Mouse (Mus musculus) neural tube, embryonic 12.5 days (tissue): Measurements from ENCODE around the gene Tra2b. TPM values are rescaled to one million over a fixed set of nuclear protein-coding genes. Genes with fewer than 3 reads are reported as not detected.
"Not testable (repeated sequence)": the region's sequence is repeated elsewhere in the genome, so short reads cannot be mapped to it uniquely, and the experiment has no call there.

Experiments used
- ATAC-seq: fragments of 200-750 bp; cut with Nextera tagmentation; 2 replicates; pipeline ENCODE4 v1.8.0; 2017; ENCODE audit warnings: low read depth, mild to moderate bottlenecking, moderate TSS enrichment, moderate library complexity; ENCODE audit not compliant: low FRiP score
- H3K27ac ChIP-seq: fragments of 300-500 bp; sonication (generic); 2 replicates; pipeline ENCODE4 v1.5.1; 2016
- H3K27me3 ChIP-seq: fragments of 300-500 bp; sonication (generic); replicated peaks from 2 replicates; pipeline ENCODE4 v1.6.1; 2016; ENCODE audit warnings: mild to moderate bottlenecking
- H3K36me3 ChIP-seq: fragments of 300-500 bp; sonication (generic); 2 replicates; pipeline ENCODE4 v1.6.1; 2016; ENCODE audit warnings: mild to moderate bottlenecking
- H3K4me1 ChIP-seq: fragments of 300-500 bp; sonication (generic); 2 replicates; pipeline ENCODE4 v1.6.1; 2016
- H3K4me2 ChIP-seq: fragments of 300-500 bp; sonication (generic); replicated peaks from 2 replicates; pipeline ENCODE4 v1.6.1; 2016; ENCODE audit warnings: mild to moderate bottlenecking
- H3K4me3 ChIP-seq: fragments of 300-500 bp; sonication (generic); 2 replicates; pipeline ENCODE4 v1.5.1; 2016
- H3K9ac ChIP-seq: fragments of 300-500 bp; sonication (generic); 2 replicates; pipeline ENCODE4 v1.6.1; 2016; ENCODE audit warnings: mild to moderate bottlenecking
- H3K9me3 ChIP-seq: fragments of 300-500 bp; sonication (generic); 2 replicates; pipeline ENCODE4 v1.6.1; 2016; ENCODE audit warnings: mild to moderate bottlenecking
- WGBS: fragments of 180-500 bp; shearing (Covaris S2); methylation state at CpG from one replicate; pipeline ENCODE4 v1.1.7; 2016; 5-methylcytosine and 5-hydroxymethylcytosine counted together
- polyA plus RNA-seq: library from polyadenylated mRNA; unstranded; fragments of >200 nt; fragmentation: Nextera tagmentation; extraction: Ambion mirVana; gene quantifications from 2 replicates; pipeline ENCODE4 v1.2.1, GENCODE M21; 2016

Gene Tra2b
- polyA plus RNA-seq, 1 experiment from 2014 or later: 386 TPM

GRCm38 (mm10) chr16:22240856-22241255, 24.9 kb downstream of the Tra2b start:
- Histone ChIP-seq H3K4me3 (no peak overlapping the region), H3K9ac (no peak overlapping the region), H3K27me3 (no peaks in the 10 kb centered on the region), H3K9me3 (no peaks in the 10 kb centered on the region), H3K27ac (no peak overlapping the region), H3K4me2 (no peak overlapping the region), H3K4me1 (no peaks in the 10 kb centered on the region), H3K36me3 (peaks cover 60% of the 10 kb centered on the region)
- ATAC-seq: no peak
- WGBS: 94% methylated on average over 5 of the region's 5 CpGs

GRCm38 (mm10) chr16:22239978-22240377, 25.8 kb downstream of the Tra2b start:
- Histone ChIP-seq H3K4me1 (no peaks in the 10 kb centered on the region), H3K4me2 (no peak overlapping the region), H3K9me3 (no peaks in the 10 kb centered on the region), H3K27me3 (no peaks in the 10 kb centered on the region), H3K4me3 (no peak overlapping the region), H3K9ac (no peak overlapping the region), H3K36me3 (peaks cover 55% of the 10 kb centered on the region), H3K27ac (no peak overlapping the region)
- no peak for ATAC-seq
- 84% methylated on average over 2 of the region's 2 CpGs for WGBS

- ATAC-seq: no peak
- no peak overlapping the region for H3K4me2 ChIP-seq
- H3K4me1 ChIP-seq: no peaks in the 10 kb centered on the region
- peaks cover 45% of the 10 kb centered on the region for H3K36me3 ChIP-seq
- no peak overlapping the region for H3K4me3 ChIP-seq
- H3K9ac ChIP-seq: no peak overlapping the region
- H3K9me3 ChIP-seq: no peaks in the 10 kb centered on the region
- no peaks in the 10 kb centered on the region for H3K27me3 ChIP-seq
- H3K27ac ChIP-seq: no peak overlapping the region
- 80% methylated on average over 4 of the region's 4 CpGs for WGBS
These were observed 26.7 kb downstream of the Tra2b start for GRCm38 (mm10) chr16:22238928-22239620.

DNA sequence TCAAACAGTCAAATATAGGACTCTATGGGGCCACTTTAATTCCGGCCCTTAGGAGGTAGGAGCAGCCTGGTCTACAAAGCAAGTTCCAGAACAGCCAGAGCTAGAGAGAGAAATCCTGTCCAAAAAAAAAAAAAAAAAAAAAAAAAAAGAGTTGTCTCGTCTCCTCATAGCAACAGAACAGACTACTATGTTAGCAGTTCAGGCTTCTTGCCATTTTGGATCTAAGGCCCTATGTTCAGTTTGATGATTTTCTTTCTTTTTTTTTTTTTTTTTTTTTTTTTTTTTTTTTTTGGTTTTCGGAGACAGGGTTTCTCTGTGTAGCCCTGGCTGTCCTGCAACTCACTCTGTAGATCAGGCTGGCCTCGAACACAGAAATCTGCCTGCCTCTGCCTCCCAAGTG, 27.4 kb downstream of the Tra2b start:
- not testable (repeated sequence) for H3K9me3 ChIP-seq, H3K27me3 ChIP-seq, H3K4me1 ChIP-seq, H3K4me3 ChIP-seq, H3K4me2 ChIP-seq, ATAC-seq, H3K27ac ChIP-seq, H3K9ac ChIP-seq
- peaks cover 41% of the 10 kb centered on the region for H3K36me3 ChIP-seq
- WGBS: 93% methylated on average over 4 of the region's 4 CpGs

DNA sequence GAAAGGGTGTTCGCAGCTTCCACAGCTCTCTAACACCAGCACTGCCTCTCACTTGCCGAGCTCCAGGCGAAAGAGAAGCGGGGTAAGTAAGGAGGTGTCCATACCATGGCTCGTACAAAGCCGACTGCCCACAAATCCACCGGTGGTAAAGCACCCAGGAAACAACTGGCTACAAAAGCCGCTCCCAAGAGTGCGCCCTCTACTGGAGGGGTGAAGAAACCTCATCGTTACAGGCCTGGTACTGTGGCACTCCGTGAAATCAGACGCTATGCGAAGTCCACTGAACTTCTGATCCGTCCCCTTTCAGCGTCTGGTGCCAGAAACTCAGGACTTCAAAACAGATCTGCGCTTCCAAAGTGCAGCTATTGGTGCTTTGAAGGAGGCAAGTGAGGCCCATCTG, 29.0 kb downstream of the Tra2b start:
- no peaks in the 10 kb centered on the region for H3K4me1 ChIP-seq
- H3K36me3 ChIP-seq: peaks cover 25% of the 10 kb centered on the region
- no peak overlapping the region for H3K4me3 ChIP-seq
- no peak for ATAC-seq
- no peak overlapping the region for H3K4me2 ChIP-seq
- H3K27me3 ChIP-seq: no peaks in the 10 kb centered on the region
- H3K9ac ChIP-seq: no peak overlapping the region
- H3K9me3 ChIP-seq: no peaks in the 10 kb centered on the region
- no peak overlapping the region for H3K27ac ChIP-seq
- 94% methylated on average over 16 of the region's 16 CpGs for WGBS

DNA sequence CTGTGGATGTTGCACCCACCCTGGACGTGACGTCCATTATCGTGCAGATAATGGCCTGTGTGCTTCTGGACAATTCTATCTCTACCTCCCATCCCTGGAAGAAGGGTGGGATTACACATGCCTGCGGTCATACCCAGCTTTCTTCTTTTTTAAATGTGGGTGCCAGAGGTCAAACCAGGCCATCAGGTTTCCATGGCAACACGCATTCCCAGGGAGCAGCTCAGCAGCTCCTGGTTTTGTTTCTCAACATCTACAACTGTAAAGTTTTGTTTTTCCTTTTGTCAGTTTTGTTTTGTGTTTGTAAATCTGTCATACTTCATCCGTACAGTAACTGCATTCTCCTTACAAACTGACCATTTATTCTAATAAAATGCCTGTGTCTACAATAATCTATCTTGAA, 31.3 kb downstream of the Tra2b start:
- no peaks in the 10 kb centered on the region for H3K9me3 ChIP-seq
- no peak overlapping the region for H3K4me2 ChIP-seq
- peaks cover 4% of the 10 kb centered on the region for H3K36me3 ChIP-seq
- H3K4me1 ChIP-seq: no peaks in the 10 kb centered on the region
- H3K4me3 ChIP-seq: no peak overlapping the region
- 43% methylated on average over 6 of the region's 6 CpGs for WGBS
- no peak for ATAC-seq
- no peaks in the 10 kb centered on the region for H3K27me3 ChIP-seq
- H3K9ac ChIP-seq: no peak overlapping the region
- no peak overlapping the region for H3K27ac ChIP-seq

DNA sequence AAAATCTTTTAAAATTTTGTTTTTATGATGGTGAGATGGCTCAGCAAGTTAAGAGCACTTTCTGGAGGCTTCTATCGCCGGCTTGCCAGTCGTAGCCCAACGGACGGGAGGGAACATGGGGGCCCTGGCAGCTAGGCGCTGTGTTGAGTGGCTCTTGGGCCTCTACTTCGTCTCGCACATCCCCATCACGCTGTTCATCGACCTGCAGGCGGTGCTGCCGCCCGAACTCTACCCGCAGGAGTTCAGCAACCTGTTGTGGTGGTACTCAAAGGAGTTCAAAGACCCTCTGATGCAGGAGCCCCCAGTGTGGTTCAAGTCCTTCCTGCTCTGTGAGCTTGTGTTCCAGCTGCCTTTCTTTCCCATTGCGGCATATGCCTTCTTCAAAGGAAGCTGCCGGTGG, 35.5 kb downstream of the Tra2b start:
- H3K4me2 ChIP-seq, H3K27me3 ChIP-seq, H3K4me1 ChIP-seq, H3K4me3 ChIP-seq, ATAC-seq, H3K27ac ChIP-seq, H3K36me3 ChIP-seq, H3K9me3 ChIP-seq, H3K9ac ChIP-seq: not testable (repeated sequence)
- 86% methylated on average over 16 of the region's 16 CpGs for WGBS

DNA sequence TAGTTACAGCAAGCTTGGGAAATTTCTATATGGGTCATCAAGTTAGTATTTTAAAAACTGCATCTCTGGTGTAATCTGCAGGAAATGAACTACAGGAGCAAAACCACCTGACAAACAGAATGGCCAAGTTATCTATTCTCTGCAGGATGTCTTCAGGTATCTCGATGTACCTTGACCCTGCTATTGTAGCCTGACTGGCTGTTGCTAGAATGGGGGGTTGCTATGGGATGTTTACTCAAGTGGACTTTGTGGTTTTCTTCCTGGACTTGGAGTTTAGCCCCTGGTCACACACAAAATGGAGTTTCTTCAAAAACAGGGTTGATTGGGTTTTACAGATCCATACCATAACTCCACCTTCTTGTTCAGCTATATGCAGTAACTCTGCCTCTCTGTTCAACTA, 62.3 kb downstream of the Tra2b start:
- Histone ChIP-seq H3K9me3 (no peaks in the 10 kb centered on the region), H3K27ac (no peak overlapping the region), H3K27me3 (no peaks in the 10 kb centered on the region), H3K36me3 (no peaks in the 10 kb centered on the region), H3K4me3 (no peak overlapping the region), H3K4me2 (no peak overlapping the region), H3K4me1 (no peaks in the 10 kb centered on the region), H3K9ac (no peak overlapping the region)
- no peak for ATAC-seq
- WGBS: 91% methylated on average over 1 of the region's 1 CpGs

- no peak for ATAC-seq
- H3K27me3 ChIP-seq: no peaks in the 10 kb centered on the region
- H3K9me3 ChIP-seq: no peaks in the 10 kb centered on the region
- H3K4me1 ChIP-seq: no peaks in the 10 kb centered on the region
- H3K27ac ChIP-seq: no peak overlapping the region
- no peak overlapping the region for H3K9ac ChIP-seq
- H3K4me3 ChIP-seq: no peak overlapping the region
- no peak overlapping the region for H3K4me2 ChIP-seq
- 74% methylated on average over 3 of the region's 3 CpGs for WGBS
- H3K36me3 ChIP-seq: no peaks in the 10 kb centered on the region
These were observed 63.9 kb downstream of the Tra2b start for GRCm38 (mm10) chr16:22201858-22202257.

DNA sequence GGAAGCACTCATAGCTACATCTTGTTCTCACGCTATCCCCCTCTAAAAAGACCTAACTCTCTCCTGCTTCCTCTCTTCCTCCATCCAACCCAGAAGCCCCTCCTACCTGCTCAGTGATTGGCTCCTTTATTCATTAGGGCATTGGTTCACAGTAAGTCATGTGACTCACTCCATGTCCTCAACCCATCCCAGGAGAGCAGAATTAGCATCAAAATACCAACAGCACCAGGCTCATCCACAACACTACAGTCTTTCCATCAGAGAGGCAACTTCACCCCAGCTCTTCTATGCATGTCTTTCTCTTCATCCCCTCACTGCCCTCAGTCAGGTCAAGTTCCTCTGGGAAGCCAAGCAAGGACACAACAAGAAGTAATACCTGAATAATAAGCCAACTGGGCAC, 65.3 kb downstream of the Tra2b start:
- no peak overlapping the region for H3K4me3 ChIP-seq
- 49% methylated on average over 1 of the region's 1 CpGs for WGBS
- H3K27ac ChIP-seq: no peak overlapping the region
- no peak for ATAC-seq
- no peak overlapping the region for H3K4me2 ChIP-seq
- no peaks in the 10 kb centered on the region for H3K27me3 ChIP-seq
- H3K9me3 ChIP-seq: no peaks in the 10 kb centered on the region
- no peaks in the 10 kb centered on the region for H3K36me3 ChIP-seq
- no peaks in the 10 kb centered on the region for H3K4me1 ChIP-seq
- no peak overlapping the region for H3K9ac ChIP-seq

Other genes starting within 250 kb of the Tra2b start
- gene Igf2bp2, start 102.7 kb downstream of the Tra2b start, polyA plus RNA-seq: 85.0 and 87.6 TPM in 2 replicates
- 17.8 and 23.1 TPM in 2 replicates for gene Etv5, start 173.7 kb upstream of the Tra2b start, polyA plus RNA-seq